Mouse (Mus musculus) hindbrain, embryonic 10.5 days (tissue): ENCODE measurements at regions not wholly inside any gene's neighbourhood (a gene's known extent, or its start where the extent isn't known, plus 50 kb on each side); places are given as distances from the start of the nearest gene placed in this dataset.

Experiments used
- DNase-seq: peaks from one replicate; pipeline ENCODE4 v3.0.0-alpha.2; 2017; ENCODE audit warnings: low spot score
- H3K27ac ChIP-seq: fragments of 300-500 bp; sonication (generic); 2 replicates; pipeline ENCODE4 v1.5.1; 2016; ENCODE audit warnings: mild to moderate bottlenecking, moderate library complexity
- H3K27me3 ChIP-seq: fragments of 300-500 bp; sonication (generic); 2 replicates; pipeline ENCODE4 v1.6.1; 2016; ENCODE audit warnings: mild to moderate bottlenecking; ENCODE audit not compliant: poor library complexity, insufficient read depth, severe bottlenecking
- H3K36me3 ChIP-seq: fragments of 300-500 bp; sonication (generic); 2 replicates; pipeline ENCODE4 v1.6.1; 2016; ENCODE audit warnings: mild to moderate bottlenecking, moderate library complexity
- H3K4me1 ChIP-seq: fragments of 300-500 bp; sonication (generic); replicated peaks from 2 replicates; pipeline ENCODE4 v1.6.1; 2016; ENCODE audit warnings: mild to moderate bottlenecking
- H3K4me3 ChIP-seq: fragments of 300-500 bp; sonication (generic); 2 replicates; pipeline ENCODE4 v1.5.1; 2016; ENCODE audit warnings: mild to moderate bottlenecking, moderate library complexity
- H3K9me3 ChIP-seq: fragments of 300-500 bp; sonication (generic); 2 replicates; pipeline ENCODE4 v1.6.1; 2016; ENCODE audit warnings: mild to moderate bottlenecking, moderate library complexity
- WGBS: fragments of 180-500 bp; shearing (Covaris S2); methylation state at CpG from one replicate; pipeline ENCODE4 v1.1.7; 2016; 5-methylcytosine and 5-hydroxymethylcytosine counted together

- H3K4me3 ChIP-seq: no peak overlapping the region
- DNase-seq: no peak
- H3K27me3 ChIP-seq: no peaks in the 10 kb centered on the region
- H3K4me1 ChIP-seq: no peaks in the 10 kb centered on the region; the same call in 1 of the 2 replicates
- WGBS: 53% methylated on average over 4 of the region's 4 CpGs
- no peak overlapping the region for H3K27ac ChIP-seq
- H3K36me3 ChIP-seq: no peaks in the 10 kb centered on the region
- no peaks in the 10 kb centered on the region for H3K9me3 ChIP-seq
Observed at GRCm38 (mm10) chr12:39528121-39528520, 509.7 kb downstream of the Arl4a start.

DNA sequence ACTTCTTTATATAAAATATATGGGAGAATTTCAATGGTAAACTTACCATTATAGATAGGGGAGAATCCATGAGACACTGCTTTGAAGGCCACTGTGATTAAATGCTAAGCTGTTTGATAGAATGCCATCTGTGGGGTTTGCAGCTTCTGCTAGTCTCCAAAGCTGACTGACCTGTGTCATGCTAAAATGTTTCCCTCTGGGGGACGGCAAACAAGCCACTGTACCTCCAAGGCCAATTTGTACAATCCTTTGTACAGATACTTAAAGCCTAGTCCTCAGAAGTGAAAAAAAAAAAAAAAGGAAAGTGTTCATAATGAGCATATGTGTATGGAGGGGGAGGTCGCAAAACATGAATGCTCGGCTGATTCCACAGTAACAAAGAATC, 510.6 kb downstream of the Arl4a start:
- Histone ChIP-seq H3K27me3 (no peaks in the 10 kb centered on the region), H3K4me3 (no peak overlapping the region), H3K9me3 (no peaks in the 10 kb centered on the region), H3K27ac (no peak overlapping the region), H3K4me1 (no peaks in the 10 kb centered on the region; the same call in 1 of the 2 replicates), H3K36me3 (no peaks in the 10 kb centered on the region)
- 75% methylated on average over 3 of the region's 3 CpGs for WGBS
- no peak for DNase-seq

DNA sequence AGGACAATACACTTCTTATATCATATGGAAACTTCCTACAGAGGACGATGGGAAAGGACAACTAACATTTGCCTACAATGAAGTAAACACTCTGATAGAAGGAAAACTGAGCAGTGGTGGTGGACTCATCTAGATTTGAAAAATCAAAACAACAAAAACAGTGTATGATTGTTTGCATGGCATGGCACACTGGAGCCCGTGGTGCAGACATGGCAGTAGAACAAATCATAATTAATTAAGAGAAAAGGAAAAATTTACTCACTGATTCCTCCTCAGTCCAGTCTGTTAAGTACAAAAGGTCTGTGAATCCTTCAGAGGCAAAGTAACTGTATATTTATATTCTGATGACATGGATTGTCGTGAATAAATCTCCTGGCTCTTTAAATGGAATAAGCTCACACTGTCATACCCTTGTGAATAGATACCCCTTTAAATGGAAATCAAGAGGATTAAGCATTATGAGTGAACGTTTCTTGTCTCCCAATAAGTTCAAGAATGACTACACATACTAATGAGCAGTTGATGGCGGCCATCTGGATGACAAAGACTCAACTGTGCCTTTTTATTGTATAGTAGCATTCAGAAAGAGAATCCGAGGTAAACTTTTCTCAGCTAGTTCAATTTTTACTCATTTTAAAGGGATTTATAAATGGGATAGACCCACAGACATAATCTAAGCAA, 511.1 kb downstream of the Arl4a start:
- 75% methylated on average over 6 of the region's 6 CpGs for WGBS
- H3K36me3 ChIP-seq: no peaks in the 10 kb centered on the region
- H3K27ac ChIP-seq: no peak overlapping the region
- H3K9me3 ChIP-seq: no peaks in the 10 kb centered on the region
- no peaks in the 10 kb centered on the region for H3K27me3 ChIP-seq
- H3K4me3 ChIP-seq: no peak overlapping the region
- no peak for DNase-seq
- no peaks in the 10 kb centered on the region; the same call in 1 of the 2 replicates for H3K4me1 ChIP-seq

- no peaks in the 10 kb centered on the region for H3K9me3 ChIP-seq
- no peak overlapping the region for H3K27ac ChIP-seq
- no peaks in the 10 kb centered on the region for H3K36me3 ChIP-seq
- WGBS: 84% methylated on average over 4 of the region's 4 CpGs
- DNase-seq: no peak
- H3K4me1 ChIP-seq: no peaks in the 10 kb centered on the region
- H3K27me3 ChIP-seq: no peaks in the 10 kb centered on the region
- H3K4me3 ChIP-seq: no peak overlapping the region
Observed at GRCm38 (mm10) chr12:39515690-39516089, 522.1 kb downstream of the Arl4a start.

DNA sequence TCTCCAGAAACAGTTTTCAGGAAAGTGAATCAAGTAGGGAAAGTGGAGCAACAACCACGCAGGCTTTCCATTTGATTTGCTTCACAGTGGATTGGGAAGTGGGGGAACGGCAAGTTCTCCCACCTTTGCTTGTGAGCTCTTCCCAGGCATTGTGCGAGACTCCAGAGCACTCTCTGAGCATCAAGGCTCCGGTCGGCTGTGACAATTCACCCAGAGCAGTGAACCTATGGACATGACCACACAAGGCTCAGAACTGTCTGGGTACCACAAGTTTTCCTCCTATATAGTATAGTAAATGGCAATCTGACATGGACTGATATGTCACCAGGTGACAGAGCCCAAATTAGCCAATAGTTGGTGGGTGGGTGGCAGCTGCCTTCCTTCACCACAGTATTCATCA, 527.0 kb downstream of the Arl4a start:
- no peak overlapping the region for H3K4me3 ChIP-seq
- DNase-seq: no peak
- no peak overlapping the region for H3K27ac ChIP-seq
- H3K27me3 ChIP-seq: no peaks in the 10 kb centered on the region
- no peaks in the 10 kb centered on the region for H3K36me3 ChIP-seq
- no peaks in the 10 kb centered on the region for H3K9me3 ChIP-seq
- WGBS: 72% methylated on average over 5 of the region's 5 CpGs
- H3K4me1 ChIP-seq: peaks cover 4% of the 10 kb centered on the region

DNA sequence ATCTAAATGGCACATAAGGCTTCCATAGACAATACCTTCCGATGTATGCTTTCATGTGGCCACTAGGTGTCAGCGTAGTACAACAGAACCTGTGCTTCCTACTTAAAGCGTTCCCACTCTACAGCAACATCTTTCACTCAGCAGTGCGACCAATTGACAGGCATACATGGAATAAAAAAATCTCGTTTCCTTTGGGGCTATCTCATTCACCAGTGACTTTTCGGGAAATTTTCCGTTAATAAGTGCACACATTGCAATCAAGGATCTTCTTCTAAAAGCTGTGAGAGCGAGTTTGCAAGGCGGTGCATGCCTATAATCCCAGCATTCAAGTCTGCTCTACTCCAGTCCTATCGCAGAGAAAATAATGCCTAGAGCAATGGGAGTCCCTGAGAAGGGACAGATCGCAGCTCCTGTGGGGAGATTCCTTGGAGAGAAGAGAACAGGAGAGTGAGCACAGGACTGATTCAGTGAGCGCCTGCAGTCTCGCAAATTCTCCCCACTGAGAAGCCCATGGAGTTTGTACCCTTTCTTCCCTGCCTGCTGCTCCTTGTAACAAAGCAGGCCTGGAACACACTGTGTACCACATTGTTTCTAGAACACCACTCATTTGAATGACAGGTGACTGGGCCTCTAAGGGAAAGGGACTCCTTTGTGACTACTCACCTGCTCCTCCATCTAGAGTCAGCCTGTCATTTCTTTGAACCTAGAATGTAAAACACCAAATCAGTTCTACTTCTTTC, 527.6 kb downstream of the Arl4a start:
- WGBS: 17% methylated on average over 13 of the region's 13 CpGs
- DNase-seq: peak; percentile 59
- peak overlapping the region; percentile 35 for H3K4me3 ChIP-seq

DNA sequence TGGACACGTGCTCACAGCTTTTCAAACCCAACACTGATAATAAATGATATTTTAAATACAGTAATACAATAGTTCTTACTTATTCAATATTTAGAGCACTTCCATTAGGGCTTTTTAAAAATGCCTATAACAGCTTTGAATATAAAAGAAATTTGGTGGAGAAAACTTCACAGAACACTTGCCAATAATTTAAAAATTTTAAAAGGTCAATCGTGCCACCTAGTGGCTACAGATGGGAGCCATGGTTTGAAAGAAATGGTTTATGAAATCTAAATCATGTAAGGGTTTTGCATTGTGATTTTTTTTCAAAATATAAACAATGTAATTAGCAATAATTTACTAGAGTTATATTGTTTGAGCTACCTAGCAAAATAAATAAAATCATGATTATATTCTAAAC, 541.6 kb downstream of the Arl4a start:
- H3K27me3 ChIP-seq: no peaks in the 10 kb centered on the region
- no peak overlapping the region for H3K4me3 ChIP-seq
- WGBS: 41% methylated on average over 2 of the region's 2 CpGs
- no peak overlapping the region for H3K27ac ChIP-seq
- H3K4me1 ChIP-seq: no peaks in the 10 kb centered on the region
- DNase-seq: no peak
- H3K36me3 ChIP-seq: no peaks in the 10 kb centered on the region
- no peaks in the 10 kb centered on the region for H3K9me3 ChIP-seq

More for the DNA sequence above, 527.6 kb downstream of the Arl4a start:
- H3K36me3 ChIP-seq: no peaks in the 10 kb centered on the region
- H3K27ac ChIP-seq: no peak overlapping the region
- no peaks in the 10 kb centered on the region for H3K9me3 ChIP-seq
- H3K4me1 ChIP-seq: peaks cover 4% of the 10 kb centered on the region
- no peaks in the 10 kb centered on the region for H3K27me3 ChIP-seq

GRCm38 (mm10) chr12:39493578-39494218, 544.1 kb downstream of the Arl4a start:
- Histone ChIP-seq H3K27ac (no peak overlapping the region), H3K27me3 (no peaks in the 10 kb centered on the region), H3K36me3 (no peaks in the 10 kb centered on the region), H3K4me3 (no peak overlapping the region), H3K9me3 (no peaks in the 10 kb centered on the region), H3K4me1 (no peaks in the 10 kb centered on the region)
- 86% methylated on average over 6 of the region's 6 CpGs for WGBS
- no peak for DNase-seq

- Histone ChIP-seq H3K4me1 (no peaks in the 10 kb centered on the region), H3K9me3 (no peaks in the 10 kb centered on the region), H3K36me3 (no peaks in the 10 kb centered on the region), H3K27ac (no peak overlapping the region), H3K4me3 (no peak overlapping the region), H3K27me3 (no peaks in the 10 kb centered on the region)
- DNase-seq: no peak
- WGBS: 90% methylated on average over 8 of the region's 8 CpGs
Observed at GRCm38 (mm10) chr12:39493114-39493513, 544.7 kb downstream of the Arl4a start.

DNA sequence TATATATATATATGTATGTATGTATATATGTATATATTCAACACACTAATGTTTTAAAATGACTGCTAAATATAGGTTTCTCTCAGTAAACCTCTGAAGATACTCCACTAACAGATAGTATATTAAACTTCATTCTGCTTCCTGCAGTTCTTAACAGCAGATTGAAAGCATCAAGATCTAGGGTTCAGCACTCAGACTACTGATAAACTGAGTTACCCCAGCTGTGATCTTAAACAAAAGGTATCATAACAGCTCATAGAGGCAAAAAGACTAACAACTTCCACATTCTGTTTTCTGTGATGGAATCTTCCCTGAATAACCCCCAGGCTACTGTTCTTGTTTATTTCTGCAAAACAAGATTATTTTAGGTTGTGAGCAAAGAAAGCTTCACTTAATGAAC, 564.8 kb downstream of the Arl4a start:
- Histone ChIP-seq H3K36me3 (no peaks in the 10 kb centered on the region), H3K4me3 (no peak overlapping the region), H3K9me3 (no peaks in the 10 kb centered on the region), H3K27me3 (no peaks in the 10 kb centered on the region), H3K4me1 (no peaks in the 10 kb centered on the region), H3K27ac (no peak overlapping the region)
- DNase-seq: no peak
